Mouse (Mus musculus) hindbrain, embryonic 11.5 days (tissue): ENCODE measurements around the gene Pus7. TPM values are rescaled to one million over a fixed set of nuclear protein-coding genes. Genes with fewer than 3 reads are reported as not detected.
"Not testable (repeated sequence)": the region's sequence is repeated elsewhere in the genome, so short reads cannot be mapped to it uniquely, and the experiment has no call there.

Source experiments
- ATAC-seq: fragments of 200-750 bp; cut with Nextera tagmentation; 2 replicates; pipeline ENCODE4 v1.8.0; 2017; ENCODE audit warnings: mild to moderate bottlenecking, moderate TSS enrichment, moderate library complexity; ENCODE audit not compliant: low FRiP score
- DNase-seq: peaks from one replicate; pipeline ENCODE4 v3.0.0-alpha.2; 2015; ENCODE audit warnings: low spot score
- H3K27ac ChIP-seq: fragments of 300-500 bp; sonication (generic); 2 replicates; pipeline ENCODE4 v1.5.1; 2014; ENCODE audit warnings: mild to moderate bottlenecking, low read depth, low read length
- H3K27me3 ChIP-seq: fragments of 300-500 bp; sonication (generic); 2 replicates; pipeline ENCODE4 v1.6.1; 2014; ENCODE audit warnings: mild to moderate bottlenecking, low read length, moderate library complexity, mixed read lengths; ENCODE audit not compliant: control insufficient read depth, insufficient read depth
- H3K36me3 ChIP-seq: fragments of 300-500 bp; sonication (generic); 2 replicates; pipeline ENCODE4 v1.6.1; 2014; ENCODE audit warnings: mild to moderate bottlenecking, low read length, moderate library complexity, mixed read lengths; ENCODE audit not compliant: control insufficient read depth, insufficient read depth
- H3K4me1 ChIP-seq: fragments of 300-500 bp; sonication (generic); replicated peaks from 2 replicates; pipeline ENCODE4 v1.6.1; 2014; ENCODE audit warnings: low read length, mixed read lengths; ENCODE audit not compliant: control insufficient read depth, insufficient read depth
- H3K4me2 ChIP-seq: fragments of 300-500 bp; sonication (generic); replicated peaks from 2 replicates; pipeline ENCODE4 v1.6.1; 2014; ENCODE audit warnings: mild to moderate bottlenecking, low read depth, low read length
- H3K4me3 ChIP-seq: fragments of 300-500 bp; sonication (generic); 2 replicates; pipeline ENCODE4 v1.5.1; 2014; ENCODE audit warnings: low read depth, low read length
- H3K9ac ChIP-seq: fragments of 300-500 bp; sonication (generic); 2 replicates; pipeline ENCODE4 v1.6.1; 2014; ENCODE audit warnings: low read depth, low read length
- H3K9me3 ChIP-seq: fragments of 300-500 bp; sonication (generic); 2 replicates; pipeline ENCODE4 v1.6.1; 2016; ENCODE audit warnings: low read length; ENCODE audit not compliant: control insufficient read depth
- WGBS: fragments of 180-500 bp; shearing (Covaris S2); extraction: QIAGEN DNeasy Blood & Tissue Kit; methylation state at CpG from one replicate; pipeline ENCODE4 v1.1.7; 2014; 5-methylcytosine and 5-hydroxymethylcytosine counted together
- polyA plus RNA-seq: library from polyadenylated mRNA; unstranded; fragments of >200 nt; fragmentation: Nextera tagmentation; extraction: Ambion mirVana; gene quantifications from 2 replicates; pipeline ENCODE4 v1.2.1, GENCODE M21; 2014

Pus7 gene
- polyA plus RNA-seq, 1 experiment from 2014 or later, result 23.8 TPM

- H3K27ac ChIP-seq, result no peak overlapping the region
- 0 out of 2 replicates have a peak, but pooled peaks cover 2% of the 10 kb centered on the region for H3K9me3 ChIP-seq
- no peak for ATAC-seq
- 100% methylated on average over 1 of the region's 1 CpGs for WGBS
- no peak overlapping the region for H3K9ac ChIP-seq
- no peaks in the 10 kb centered on the region for H3K4me1 ChIP-seq
- no peak overlapping the region for H3K4me3 ChIP-seq
- peaks cover 22% of the 10 kb centered on the region for H3K36me3 ChIP-seq
- H3K27me3 ChIP-seq, result no peaks in the 10 kb centered on the region
- H3K4me2 ChIP-seq, result no peak overlapping the region
- no peak for DNase-seq
These were observed 73.8 kb downstream of the Pus7 start for GRCm38 (mm10) chr5:23709661-23710060.

GRCm38 (mm10) chr5:23706601-23707597 lies 76.6 kb downstream of the Pus7 start:
- WGBS, result 99% methylated on average over 29 of the region's 34 CpGs
- H3K4me2 ChIP-seq, H3K27ac ChIP-seq, DNase-seq, H3K4me3 ChIP-seq, ATAC-seq, H3K9ac ChIP-seq, H3K27me3 ChIP-seq, H3K4me1 ChIP-seq: not testable (repeated sequence)
- H3K9me3 ChIP-seq, result peaks cover 10% of the 10 kb centered on the region; the same call in 1 of the 2 replicates
- H3K36me3 ChIP-seq, result peaks cover 38% of the 10 kb centered on the region

GRCm38 (mm10) chr5:23697457-23697856 lies 86.1 kb downstream of the Pus7 start:
- no peaks in the 10 kb centered on the region for H3K4me1 ChIP-seq
- no peak for ATAC-seq
- DNase-seq, result no peak
- 90% methylated on average over 1 of the region's 1 CpGs for WGBS
- no peak overlapping the region for H3K9ac ChIP-seq
- H3K36me3 ChIP-seq, result peaks cover 4% of the 10 kb centered on the region; the same call in 1 of the 2 replicates
- no peaks in the 10 kb centered on the region for H3K27me3 ChIP-seq
- H3K9me3 ChIP-seq, result no peaks in the 10 kb centered on the region
- no peak overlapping the region for H3K27ac ChIP-seq
- H3K4me3 ChIP-seq, result no peak overlapping the region
- no peak overlapping the region for H3K4me2 ChIP-seq

Other genes with a start within 250 kb of the Pus7 start
- 60.0 and 69.0 TPM in 2 replicates for gene Srpk2, start 99.1 kb downstream of the Pus7 start, polyA plus RNA-seq
- 30.6 and 32.1 TPM in 2 replicates for gene Rint1, start 4.0 kb upstream of the Pus7 start, polyA plus RNA-seq
- gene Tomm7, start 60.5 kb upstream of the Pus7 start, polyA plus RNA-seq, result 107 and 113 TPM in 2 replicates
- 38.8 and 42.1 TPM in 2 replicates for gene Fam126a, start 247.0 kb upstream of the Pus7 start, polyA plus RNA-seq